Mouse (Mus musculus): ENCODE measurements at regions not wholly inside any gene's neighbourhood (a gene's known extent, or its start where the extent isn't known, plus 50 kb on each side); places are given as distances from the start of the nearest gene placed in this dataset.

DNA sequence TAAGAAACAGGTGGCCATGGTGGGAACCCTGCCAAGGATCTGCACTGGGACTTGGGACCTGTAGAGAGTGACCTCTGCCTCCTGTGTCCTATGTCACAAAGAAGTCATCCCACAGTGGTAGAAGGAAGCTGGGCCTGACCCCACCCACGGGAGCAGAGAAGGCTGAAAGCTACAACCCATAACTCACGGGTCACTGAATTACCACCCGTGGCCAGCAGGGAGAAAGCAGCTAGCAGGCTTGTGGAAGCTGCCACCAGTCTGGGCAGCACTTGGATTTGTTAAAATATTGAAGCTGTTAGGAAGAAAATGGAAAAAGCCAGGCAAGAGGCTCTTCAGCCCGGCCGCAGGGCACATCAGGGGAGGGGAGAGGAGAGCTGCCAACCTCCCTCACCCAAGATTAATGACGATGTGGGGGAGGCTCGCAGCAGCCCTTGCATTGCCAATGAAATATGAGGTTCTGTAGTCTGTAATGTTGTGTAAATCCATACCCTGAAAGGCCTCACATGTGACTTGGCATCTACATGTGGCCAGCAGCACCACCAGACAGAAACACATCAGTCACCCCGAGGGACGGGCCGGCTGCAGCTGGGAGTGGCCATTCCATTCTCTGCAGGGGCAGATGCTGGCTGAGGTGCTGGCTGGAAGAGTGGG lies 94.5 kb downstream of the Olfm1 start:
- no peak for DNase-seq

DNA sequence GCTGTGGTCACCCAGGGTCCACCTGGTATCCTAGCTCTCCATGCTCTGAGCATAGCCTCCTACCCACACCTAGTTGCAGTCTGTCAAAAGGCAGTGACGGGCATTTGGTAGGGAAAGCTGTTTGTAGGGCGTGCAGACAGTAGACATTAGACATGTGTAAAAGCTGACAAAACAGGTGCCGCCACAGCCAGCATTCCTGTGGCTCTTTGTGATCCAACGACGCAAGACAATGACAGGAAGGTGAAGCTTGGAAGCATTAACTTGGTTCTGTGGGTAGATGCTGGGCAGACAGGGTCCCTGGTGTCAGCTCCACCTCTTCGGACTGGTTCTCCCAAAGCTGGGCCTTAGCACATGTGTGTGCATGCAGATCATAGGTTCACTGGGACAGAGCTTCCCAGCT lies 96.5 kb downstream of the Olfm1 start:
- DNase-seq = no peak

- no peak for DNase-seq
Observed at GRCm38 (mm10) chr2:28289860-28290471, 97.2 kb downstream of the Olfm1 start.

DNA sequence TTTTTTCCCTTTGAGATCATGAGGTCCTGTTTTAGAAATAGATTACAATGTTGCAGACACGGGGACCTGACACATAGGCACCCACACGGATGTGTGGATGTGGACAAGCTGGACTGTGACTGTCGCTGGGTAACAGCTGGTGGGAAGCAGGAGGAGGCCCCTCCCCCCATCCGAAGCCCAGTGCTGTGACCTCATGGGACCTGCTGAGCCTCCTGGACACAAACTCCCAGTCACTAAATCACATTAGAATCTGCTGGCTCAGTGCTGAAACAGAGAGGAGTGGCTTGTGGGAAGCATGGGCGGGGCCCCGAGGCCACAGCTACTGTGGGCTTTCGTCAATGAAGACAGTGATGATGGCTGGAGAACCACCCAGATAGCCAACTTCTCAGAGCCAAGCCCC lies 101.7 kb downstream of the Olfm1 start:
- DNase-seq = no peak

DNA sequence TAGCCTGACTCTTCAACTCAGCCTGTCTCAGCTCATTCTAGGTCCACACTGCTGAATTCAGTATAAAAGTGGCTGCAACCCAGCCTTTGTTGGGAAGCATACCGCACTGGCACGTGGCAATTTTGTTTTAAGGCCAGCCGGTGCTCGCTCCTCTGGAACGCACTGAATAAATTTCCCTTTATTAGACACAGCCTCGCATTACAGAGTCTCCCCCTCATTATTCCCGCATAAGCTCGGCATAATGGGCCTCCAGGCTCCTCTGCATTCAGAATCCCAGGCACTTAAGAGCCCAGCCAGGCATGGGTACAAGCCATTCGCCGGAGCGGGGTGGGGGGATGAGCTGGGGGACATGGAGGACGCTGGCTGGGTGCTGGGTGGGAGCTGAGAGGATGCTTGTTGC lies 103.4 kb downstream of the Olfm1 start:
- no peak for DNase-seq

DNA sequence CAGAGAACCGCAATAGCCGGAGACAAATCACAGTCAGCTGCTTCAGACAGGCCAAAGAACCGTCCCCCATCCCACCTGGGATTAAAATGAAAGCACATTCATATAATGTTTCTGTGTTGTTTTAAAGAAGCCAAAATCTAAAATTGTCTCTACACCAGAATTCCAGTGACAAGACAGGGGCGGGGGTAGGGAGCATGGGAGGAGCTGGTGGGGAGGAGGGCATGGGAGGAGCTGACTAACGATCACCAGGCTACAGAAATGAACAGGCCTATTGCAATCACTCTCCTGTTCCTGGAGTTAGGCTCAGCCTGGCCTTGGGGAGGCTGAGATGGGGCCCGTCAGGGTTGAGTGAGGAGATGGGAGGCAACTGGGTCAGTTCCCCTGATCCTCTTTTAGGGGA lies 105.9 kb downstream of the Olfm1 start:
- DNase-seq = no peak

DNA sequence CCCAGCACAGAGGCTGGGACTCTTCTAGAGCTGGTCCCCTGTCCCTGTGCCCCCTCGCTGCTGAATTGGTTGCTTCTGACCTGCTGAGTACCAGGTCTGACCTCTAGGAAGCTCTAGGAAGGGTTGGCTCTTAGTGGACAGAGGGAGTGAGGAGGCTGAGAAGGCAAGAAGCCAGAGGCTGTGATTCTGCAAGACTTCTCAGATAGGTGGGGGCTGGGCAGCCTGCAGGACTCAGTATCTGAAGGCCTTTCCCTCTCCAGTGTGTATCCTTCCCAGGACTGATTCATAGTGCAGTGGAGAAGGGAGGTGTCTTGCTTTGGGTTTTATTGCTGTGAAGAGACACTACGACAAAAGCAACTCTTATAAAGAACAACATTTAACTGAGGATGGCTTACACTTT lies 106.6 kb downstream of the Olfm1 start:
- no peak for DNase-seq

DNA sequence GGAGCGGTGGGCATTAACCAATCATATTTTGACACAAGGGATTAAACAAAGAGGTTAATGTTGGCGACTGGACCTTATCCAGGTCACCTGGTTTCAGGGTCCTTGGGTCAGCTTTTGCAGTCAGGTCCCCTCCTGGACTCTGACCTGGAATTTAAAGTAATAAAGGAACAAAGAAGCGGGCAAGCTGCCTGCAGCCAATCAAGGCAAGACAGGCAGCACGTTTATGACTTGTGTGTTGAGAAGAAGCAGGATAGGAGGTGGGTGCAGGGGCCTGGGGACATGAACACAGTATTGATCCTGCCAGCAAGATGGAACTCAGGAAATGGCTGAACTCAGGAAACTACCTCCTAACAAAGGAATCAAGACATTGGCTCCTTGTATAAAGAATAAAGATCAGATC lies 108.5 kb downstream of the Olfm1 start:
- no peak for DNase-seq

DNA sequence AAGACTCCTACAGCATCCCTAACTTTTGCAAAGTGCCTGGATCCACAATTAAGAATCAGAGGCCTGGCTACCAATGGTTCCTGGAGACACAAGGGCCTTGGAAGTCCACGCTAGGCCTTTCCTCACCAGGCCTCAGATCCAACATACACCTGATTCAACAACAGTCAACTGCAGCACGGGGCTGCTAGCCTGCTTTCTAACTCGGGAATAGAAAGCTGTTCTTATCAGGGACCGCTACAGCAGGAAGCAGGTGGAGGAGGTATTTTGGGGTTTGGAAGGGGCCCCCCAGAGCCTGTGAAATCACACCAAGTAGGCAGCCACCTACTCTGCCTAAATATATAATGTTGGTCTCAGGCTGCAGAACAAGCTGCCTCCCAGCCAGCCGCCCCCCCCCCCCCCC lies 111.1 kb downstream of the Olfm1 start:
- no peak for DNase-seq

- peak; percentile 74 for DNase-seq
Observed at GRCm38 (mm10) chr2:28304712-28305111, 111.9 kb downstream of the Olfm1 start.

- DNase-seq = peak; percentile 10
Observed at GRCm38 (mm10) chr2:28309122-28309521, 116.3 kb downstream of the Olfm1 start.

GRCm38 (mm10) chr2:28312212-28312611 lies 119.4 kb downstream of the Olfm1 start:
- DNase-seq = no peak

DNA sequence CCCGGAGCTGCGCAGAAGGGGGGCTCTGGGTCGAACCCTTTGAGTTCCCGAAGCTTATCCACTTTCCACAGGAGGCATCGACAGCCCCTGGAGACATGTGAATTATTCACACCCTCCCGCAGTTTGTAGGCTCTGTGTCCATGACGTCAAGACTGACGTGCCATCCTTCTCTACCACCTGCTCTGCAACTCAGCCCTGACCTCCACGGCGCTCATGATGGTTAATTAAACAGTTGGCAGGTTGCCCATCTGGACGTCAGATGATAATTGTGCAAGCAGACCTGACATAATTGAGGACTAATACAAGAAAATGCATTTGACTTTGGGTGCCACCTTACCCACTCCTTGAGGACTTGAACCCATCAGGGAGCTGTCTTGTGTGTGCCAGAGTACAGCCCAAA lies 121.1 kb upstream of the Ppp1r26 start:
- no peak for DNase-seq

- DNase-seq = no peak
Observed at GRCm38 (mm10) chr2:28326056-28326455, 120.5 kb upstream of the Ppp1r26 start.

DNA sequence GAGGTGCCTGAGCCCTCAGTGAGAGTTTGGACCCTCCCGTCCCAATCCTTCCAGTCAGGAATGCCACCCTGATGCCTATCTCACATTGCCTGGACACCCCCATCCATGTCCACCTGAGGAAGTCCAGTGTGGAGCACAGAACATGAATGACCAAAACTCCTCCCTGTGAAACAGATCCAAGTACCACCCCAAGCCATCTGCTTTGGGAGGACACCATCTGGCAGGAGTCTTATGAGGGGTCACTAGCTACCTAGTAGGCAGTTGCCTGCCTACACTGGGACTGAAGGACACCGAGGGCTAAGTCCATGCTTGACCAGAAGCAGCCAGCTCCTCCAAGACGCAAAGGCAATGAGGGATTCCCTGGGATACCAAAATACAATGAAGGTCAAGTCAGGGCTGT lies 119.9 kb upstream of the Ppp1r26 start:
- no peak for DNase-seq

DNA sequence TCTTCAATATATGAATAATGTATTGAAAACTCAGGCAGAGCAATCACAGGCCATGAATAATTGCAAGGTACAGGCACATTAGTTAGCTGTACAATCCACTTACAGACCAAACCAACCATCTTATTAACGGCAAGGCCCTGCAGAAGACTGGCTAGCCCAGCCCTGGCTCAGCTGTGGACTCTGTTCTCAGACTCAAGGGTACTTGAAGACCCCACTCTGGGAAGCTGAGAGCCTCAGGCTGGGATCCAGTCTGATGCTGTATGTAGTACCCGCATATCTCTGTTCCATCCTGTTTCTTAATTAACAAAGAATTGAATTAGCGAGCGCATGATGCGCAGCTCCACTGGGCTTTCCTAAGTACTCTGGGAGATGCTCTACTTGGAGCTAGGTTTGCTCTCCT lies 117.5 kb upstream of the Ppp1r26 start:
- no peak for DNase-seq

DNA sequence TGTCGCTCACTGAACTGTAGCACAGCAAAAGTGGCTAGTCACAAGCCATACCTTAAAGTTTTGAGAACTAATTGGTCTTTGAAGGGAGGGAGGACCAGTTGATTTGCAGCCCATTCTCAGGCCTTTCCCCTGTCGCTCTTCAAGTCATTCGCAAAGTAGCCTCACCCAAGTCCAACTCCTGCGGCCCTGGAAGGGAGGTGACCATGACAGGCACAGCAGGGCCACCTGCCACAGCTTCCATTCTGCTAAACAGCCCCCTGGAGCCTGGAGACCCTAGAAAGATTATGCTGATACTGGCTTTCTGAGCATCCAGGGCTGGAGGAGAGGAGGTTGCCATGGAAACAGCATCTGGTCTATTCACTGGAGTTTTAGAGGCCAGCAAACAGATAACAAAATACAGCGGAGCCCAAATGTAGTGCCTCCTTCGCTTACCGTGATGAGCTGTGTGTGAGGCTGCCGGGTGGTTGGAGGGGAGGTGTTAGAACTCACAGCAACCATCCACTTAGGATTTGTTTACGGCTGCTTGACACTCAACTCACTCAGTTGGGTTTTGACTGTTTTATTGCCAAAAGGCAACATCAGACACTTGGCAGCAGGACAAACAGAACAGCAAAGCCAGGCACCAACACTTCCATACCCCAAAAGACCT lies 111.3 kb upstream of the Ppp1r26 start:
- no peak for DNase-seq

GRCm38 (mm10) chr2:28335810-28336209 lies 110.8 kb upstream of the Ppp1r26 start:
- no peak for DNase-seq

GRCm38 (mm10) chr2:28336349-28337309 lies 110.0 kb upstream of the Ppp1r26 start:
- DNase-seq = no peak

GRCm38 (mm10) chr2:28337561-28337960 lies 109.0 kb upstream of the Ppp1r26 start:
- DNase-seq = no peak

GRCm38 (mm10) chr2:28341304-28341703 lies 105.3 kb upstream of the Ppp1r26 start:
- no peak for DNase-seq

GRCm38 (mm10) chr2:28348453-28348852 lies 98.1 kb upstream of the Ppp1r26 start:
- DNase-seq = no peak

DNA sequence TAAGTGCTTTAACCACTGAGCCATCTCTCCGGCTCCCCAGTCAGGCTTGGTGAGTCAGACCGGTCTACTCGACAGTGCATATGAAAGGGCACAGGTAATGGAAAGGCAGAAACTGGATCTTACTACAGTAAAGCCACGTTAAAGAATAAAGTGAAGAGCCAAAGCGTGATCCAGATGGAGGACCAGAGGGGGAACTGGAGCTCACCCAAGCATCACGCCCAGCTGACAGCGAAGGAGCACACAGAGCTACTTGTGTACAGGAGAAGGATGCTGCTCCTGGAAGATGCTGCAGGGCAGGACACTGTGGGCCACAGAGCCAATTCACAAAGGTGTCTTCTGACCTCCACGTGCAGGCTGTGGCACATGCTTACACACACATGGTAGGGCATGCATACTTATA lies 96.7 kb upstream of the Ppp1r26 start:
- DNase-seq = no peak
